Mouse (Mus musculus) right cerebral cortex, postnatal 10 days (tissue): ENCODE results near the gene H2-Ke6.
A peak's percentile ranks its signal among the peaks of the same experiment; 100 is the strongest.
"Not testable (repeated sequence)": the region's sequence is repeated elsewhere in the genome, so short reads cannot be mapped to it uniquely, and the experiment has no call there.

ENCODE experiments used
- DNase-seq, 2 experiments: peaks; one replicate each; pipeline ENCODE4 v3.0.0; 2021; ENCODE audit warnings: low spot score in 2 of 2

Gene H2-Ke6

GRCm38 (mm10) chr17:34029890-34030595, 2.2 kb upstream of the H2-Ke6 start:
- peak; percentile 30 to 42 for DNase-seq

GRCm38 (mm10) chr17:34029150-34029889, 1.5 kb upstream of the H2-Ke6 start:
- DNase-seq = peak; percentile 28 to 42

GRCm38 (mm10) chr17:34028501-34029149, 765 bp upstream of the H2-Ke6 start:
- DNase-seq = peak; percentile 31 to 54

- DNase-seq = peak; percentile 45 to 66
Observed at GRCm38 (mm10) chr17:34026917-34027655, 774 bp downstream of the H2-Ke6 start.

- DNase-seq = peak; percentile 23 to 45
Observed at GRCm38 (mm10) chr17:34026221-34026620, 1.6 kb downstream of the H2-Ke6 start.

GRCm38 (mm10) chr17:34025756-34026151, 2.1 kb downstream of the H2-Ke6 start:
- DNase-seq = peak; percentile 56 to 61

GRCm38 (mm10) chr17:34024861-34025755, 2.8 kb downstream of the H2-Ke6 start:
- DNase-seq = peak in 1 of 2 experiments; percentile 64

GRCm38 (mm10) chr17:34024317-34024821, 3.5 kb downstream of the H2-Ke6 start, which contains the start of gene Ring1:
Ring1 (minus strand) TSS chr17:34024680.
- peak; percentile 93 to 94 for DNase-seq

GRCm38 (mm10) chr17:34023678-34024077, 4.2 kb downstream of the H2-Ke6 start:
- no peak for DNase-seq

GRCm38 (mm10) chr17:34022987-34023386, 4.9 kb downstream of the H2-Ke6 start:
- peak; percentile 36 to 42 for DNase-seq

- DNase-seq = no peak
Observed at GRCm38 (mm10) chr17:34022414-34022783, 5.5 kb downstream of the H2-Ke6 start.

GRCm38 (mm10) chr17:34021539-34022413, 6.1 kb downstream of the H2-Ke6 start:
- DNase-seq = peak in 1 of 2 experiments; percentile 24

- DNase-seq = peak in 1 of 2 experiments; percentile 14
Observed at GRCm38 (mm10) chr17:34013436-34013835, 14.4 kb downstream of the H2-Ke6 start.

GRCm38 (mm10) chr17:34010156-34010555, 17.7 kb downstream of the H2-Ke6 start:
- no peak for DNase-seq

GRCm38 (mm10) chr17:34006570-34006969, 21.3 kb downstream of the H2-Ke6 start:
- DNase-seq = no peak

GRCm38 (mm10) chr17:34003426-34003825, 24.4 kb downstream of the H2-Ke6 start:
- no peak for DNase-seq

- DNase-seq = not testable (repeated sequence)
Observed at GRCm38 (mm10) chr17:34000796-34001195, 27.1 kb downstream of the H2-Ke6 start.

GRCm38 (mm10) chr17:34000150-34000537, 27.7 kb downstream of the H2-Ke6 start, which contains the start of gene H2-K1:
H2-K1 (minus strand) TSS chr17:34000347.
- peak; percentile 80 to 82 for DNase-seq
